Mouse (Mus musculus) kidney, adult 11 months (tissue): ENCODE results near the gene Cxxc4.
"Not testable (repeated sequence)": the region's sequence is repeated elsewhere in the genome, so short reads cannot be mapped to it uniquely, and the experiment has no call there.

Source experiments
- DNase-seq: peaks from one replicate; pipeline ENCODE4 v3.0.0; 2022

The Cxxc4 gene

GRCm38 (mm10) chr3:134236414-134237112, at the start of gene Cxxc4:
Gene Cxxc4 (plus strand): TSS chr3:134236484.
- DNase-seq, result no peak

- no peak for DNase-seq
These were observed 47.0 kb upstream of the Cxxc4 start for GRCm38 (mm10) chr3:134188979-134189946.

GRCm38 (mm10) chr3:134190046-134190445, 46.2 kb upstream of the Cxxc4 start:
- DNase-seq, result no peak

DNA sequence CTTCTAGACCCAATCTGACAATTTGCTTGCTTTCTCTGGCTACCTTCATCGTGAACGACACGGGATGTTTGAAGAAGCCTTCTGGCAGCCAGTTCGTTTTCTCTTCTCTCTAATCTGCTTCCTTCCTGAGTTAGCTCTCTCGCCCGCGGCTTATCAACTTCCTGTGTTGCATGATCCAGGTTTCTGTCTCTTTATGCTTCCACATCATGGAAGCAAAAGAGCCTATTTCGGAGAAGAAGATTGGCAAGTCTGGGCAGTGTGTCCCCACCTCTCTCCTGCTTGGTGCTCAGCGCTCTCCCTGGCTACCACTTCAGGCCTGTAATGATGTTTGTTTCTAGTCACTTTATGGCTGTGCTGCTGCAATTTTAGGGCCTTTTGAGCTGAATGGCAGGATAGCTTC, 36.4 kb upstream of the Cxxc4 start:
- DNase-seq, result no peak

DNA sequence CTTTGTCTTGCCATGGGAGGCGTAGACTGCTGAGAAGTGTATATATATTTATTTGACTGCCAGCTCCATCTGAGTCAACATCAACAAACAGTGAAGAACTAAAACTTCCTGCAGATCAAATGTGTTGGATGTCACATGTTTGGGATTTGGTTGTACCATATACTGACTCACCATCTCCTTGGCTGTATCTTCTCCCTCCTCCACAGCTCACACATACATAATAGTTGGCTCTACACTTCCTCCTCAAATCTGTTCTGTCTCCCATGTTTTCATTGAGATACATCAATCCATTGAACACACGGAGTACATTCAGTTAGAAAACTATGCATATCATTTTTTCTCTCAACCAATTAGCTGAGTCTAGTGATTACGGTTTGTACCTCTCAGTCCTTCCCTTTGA, 29.7 kb upstream of the Cxxc4 start:
- no peak for DNase-seq

DNA sequence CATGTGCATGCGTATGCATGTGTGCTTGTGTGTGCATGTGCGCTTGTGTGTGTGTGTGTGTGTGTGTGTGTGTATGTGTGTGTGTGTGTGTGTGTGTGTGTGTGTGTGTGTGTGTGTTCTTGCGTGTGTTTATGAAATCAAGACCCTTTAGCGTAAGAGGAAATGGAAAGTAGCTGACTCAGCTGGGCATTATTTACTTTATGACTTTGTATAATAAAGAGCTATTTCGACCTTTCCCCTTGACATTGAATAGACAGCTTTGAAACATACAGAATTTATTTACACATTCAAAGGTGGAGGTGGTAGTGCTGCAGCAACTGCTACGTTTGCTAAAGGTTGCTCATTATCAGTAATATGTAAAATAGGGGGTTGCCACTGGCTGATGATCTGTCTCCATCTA, 25.3 kb upstream of the Cxxc4 start:
- no peak for DNase-seq

DNA sequence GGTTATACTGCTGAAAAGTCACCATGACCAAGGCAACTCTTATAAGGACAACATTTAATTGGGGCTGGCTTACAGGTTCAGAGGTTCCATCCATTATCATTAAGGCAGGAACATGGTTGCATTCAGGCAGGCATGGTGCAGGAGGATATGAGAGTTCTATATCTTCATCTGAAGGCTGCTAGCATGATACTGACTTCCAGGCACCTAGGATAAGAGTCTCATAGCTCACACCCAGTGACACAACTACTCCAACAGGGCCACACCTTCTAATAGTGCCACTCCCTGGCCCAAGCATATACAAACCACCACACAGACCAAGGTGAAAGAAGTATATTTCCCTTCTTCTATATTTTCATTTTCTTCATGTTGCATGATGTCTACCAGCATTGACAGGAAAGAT, 16.4 kb upstream of the Cxxc4 start:
- not testable (repeated sequence) for DNase-seq

- DNase-seq, result no peak
These were observed 15.3 kb upstream of the Cxxc4 start for GRCm38 (mm10) chr3:134221002-134221401.

DNA sequence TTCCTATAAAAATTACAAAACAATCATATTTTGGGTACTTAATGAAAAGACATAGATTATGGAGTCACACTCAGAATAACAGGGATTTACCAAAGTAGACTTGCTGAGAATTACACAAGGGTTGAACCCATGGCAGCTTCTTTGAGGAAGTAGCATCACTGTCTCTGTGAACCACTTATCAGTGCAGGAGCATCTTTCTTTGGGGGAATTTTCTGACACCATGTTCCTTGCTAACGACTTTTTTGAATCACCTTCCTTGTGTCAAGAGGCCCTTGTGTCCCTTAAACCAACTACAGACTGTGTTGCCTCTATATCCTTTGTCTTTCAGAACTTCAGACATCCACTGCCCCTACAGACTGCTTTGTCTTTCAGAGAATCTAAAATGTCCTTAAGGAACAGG, 13.7 kb upstream of the Cxxc4 start:
- no peak for DNase-seq

DNA sequence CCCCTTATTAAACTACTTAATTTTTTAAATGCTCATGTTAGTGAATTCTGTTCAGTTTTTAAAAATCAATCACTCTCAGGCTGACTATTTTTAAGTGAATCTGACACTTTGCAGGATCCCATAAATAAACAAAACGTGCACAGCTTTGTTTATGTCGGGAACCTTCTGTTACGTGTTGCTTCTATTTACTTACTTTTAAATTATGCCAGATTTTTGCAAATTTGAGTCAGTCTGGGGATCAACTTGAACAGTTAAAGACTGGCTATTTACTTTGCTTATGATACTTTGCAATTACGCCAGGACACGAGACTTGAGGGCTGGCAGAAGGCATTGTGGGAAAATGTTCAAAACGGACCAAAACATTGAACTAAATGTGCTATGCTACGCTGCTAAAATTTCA, 12.3 kb upstream of the Cxxc4 start:
- DNase-seq, result no peak

DNA sequence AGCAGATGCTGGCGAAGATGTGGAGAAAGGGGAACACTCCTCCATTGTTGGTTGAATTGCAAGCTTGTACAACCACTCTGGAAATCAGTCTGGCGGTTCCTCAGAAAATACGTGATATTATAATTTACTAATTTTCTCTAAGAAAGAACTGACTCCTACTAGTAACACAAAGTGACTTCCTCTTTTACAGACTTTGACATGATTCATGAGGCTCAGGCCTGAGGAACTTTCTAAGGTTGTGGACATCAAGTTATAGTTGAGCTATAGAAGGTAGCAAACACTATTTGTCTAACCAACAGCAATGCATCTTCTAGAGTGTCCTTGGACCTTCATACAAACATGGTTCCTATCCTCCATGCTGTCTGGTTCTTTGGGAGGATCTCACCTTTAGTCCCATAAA, 10.4 kb upstream of the Cxxc4 start:
- no peak for DNase-seq

DNA sequence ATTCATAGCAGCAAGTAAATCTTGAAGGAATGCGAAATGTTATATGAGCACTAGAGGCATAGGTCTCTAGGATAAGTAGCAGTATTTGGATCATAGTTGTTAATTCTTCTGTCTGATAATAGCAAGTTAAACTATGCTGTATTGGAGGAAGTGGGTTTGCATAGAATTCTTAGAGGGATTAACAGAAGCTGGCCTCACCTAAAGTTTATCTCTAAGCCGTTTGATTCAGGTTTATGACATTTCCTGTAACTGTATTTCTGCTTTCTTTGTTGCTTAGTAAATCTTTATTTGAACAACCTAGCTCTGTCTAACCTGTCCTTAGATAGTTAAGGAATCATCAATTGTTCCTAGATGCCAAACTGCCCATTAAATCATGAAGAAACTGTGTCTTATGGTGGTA, 3.5 kb upstream of the Cxxc4 start:
- no peak for DNase-seq

- peak; percentile 46 for DNase-seq
These were observed 532 bp upstream of the Cxxc4 start for GRCm38 (mm10) chr3:134235491-134236413.

DNA sequence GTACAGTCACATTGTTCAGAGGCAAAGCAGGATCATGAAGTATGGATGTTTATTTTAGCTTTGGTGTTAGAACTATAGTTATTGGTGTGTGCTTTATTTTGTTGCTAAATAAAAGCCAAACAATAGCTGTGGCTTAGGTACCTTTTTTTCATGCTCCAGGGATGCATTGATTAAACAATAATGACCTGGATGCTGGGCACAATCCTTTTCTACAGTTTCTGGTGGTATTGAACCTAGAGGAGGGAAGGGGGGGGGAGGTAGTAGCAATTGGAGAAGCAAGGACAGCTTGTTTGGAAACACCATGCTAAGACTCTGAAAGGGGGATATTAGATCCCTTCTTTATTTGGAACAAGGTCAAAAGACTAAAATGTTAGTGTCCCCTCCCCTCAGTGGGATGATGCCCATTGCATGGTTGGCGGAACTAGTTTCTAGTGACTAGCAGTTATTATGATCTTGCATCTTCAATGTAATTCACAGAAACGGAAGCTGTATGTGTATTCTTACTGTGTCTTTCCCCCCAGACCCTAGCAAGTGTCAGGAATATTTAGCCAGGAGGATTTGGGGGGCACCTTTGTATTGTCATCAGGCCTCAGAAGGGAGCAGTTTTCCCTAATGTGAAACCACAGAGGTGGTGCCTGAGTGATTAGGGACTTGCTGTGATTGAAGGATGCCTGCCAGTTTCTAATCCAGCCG, 975 bp downstream of the Cxxc4 start:
- DNase-seq, result no peak

- no peak for DNase-seq
These were observed 2.5 kb downstream of the Cxxc4 start for GRCm38 (mm10) chr3:134238621-134239310.

DNA sequence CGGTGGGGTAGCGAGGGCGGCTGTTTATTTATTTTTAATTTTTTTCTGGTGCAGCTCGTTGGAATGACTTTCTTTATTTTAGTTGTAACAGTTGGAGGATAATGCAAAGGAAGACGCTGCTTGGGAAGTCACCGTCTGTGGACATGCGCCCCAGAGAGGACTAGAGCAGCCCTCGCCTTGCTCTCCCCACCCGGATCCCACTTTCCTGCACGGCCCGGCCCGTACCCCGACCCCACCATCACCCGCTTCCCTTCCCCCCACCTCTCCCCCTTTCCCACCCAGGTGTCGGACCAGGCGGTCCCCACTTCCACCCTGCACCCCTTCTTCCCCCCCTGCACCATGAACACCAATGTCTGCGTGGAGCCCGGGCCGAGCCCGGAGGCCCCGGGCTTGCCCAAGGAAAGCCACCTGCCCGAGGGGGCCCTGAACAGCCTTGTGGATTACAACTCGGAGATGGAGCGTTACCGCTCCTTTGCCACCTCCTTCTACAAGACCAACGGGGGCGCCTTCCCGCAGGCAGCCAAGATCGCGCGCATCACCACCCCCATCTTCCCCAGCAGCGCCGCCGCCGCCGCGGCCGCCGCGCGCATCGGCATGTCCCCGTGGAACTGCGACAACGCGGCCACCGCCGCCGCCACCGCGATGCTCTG, 3.2 kb downstream of the Cxxc4 start:
- DNase-seq, result peak; percentile 5

GRCm38 (mm10) chr3:134239971-134240717, 3.9 kb downstream of the Cxxc4 start:
- peak; percentile 28 for DNase-seq

GRCm38 (mm10) chr3:134240718-134241025, 4.4 kb downstream of the Cxxc4 start:
- DNase-seq, result no peak

DNA sequence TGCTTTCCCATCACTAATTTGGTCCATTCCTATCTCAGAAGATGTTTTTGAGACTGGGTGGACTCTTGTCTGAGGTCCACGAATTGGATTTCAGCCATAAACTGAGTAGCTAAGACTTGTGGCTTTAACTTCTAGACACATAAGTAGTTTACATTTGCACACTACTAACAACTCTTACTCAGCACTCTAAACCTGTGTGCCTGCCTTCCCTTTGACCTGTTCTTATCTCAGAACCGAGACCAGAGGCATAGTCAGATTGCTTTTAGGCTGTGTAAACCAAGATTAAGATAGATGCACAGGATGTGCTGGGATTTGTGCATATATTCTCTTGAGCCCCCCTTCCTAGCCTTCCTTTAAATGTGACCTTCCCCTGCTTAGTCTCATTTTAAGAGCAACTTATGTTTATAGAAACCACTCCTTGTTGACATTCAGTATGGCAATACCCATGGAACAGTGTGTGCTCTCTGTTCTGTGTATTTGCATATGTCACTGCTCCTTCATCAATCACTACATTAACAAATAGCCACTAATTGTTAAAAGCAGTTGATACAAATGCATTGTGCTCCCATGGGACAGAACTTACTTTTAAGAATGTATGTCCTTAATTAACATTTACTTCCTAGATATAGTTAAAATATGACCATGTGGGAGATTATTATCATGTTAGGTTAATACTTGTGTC, 7.0 kb downstream of the Cxxc4 start:
- DNase-seq, result no peak

DNA sequence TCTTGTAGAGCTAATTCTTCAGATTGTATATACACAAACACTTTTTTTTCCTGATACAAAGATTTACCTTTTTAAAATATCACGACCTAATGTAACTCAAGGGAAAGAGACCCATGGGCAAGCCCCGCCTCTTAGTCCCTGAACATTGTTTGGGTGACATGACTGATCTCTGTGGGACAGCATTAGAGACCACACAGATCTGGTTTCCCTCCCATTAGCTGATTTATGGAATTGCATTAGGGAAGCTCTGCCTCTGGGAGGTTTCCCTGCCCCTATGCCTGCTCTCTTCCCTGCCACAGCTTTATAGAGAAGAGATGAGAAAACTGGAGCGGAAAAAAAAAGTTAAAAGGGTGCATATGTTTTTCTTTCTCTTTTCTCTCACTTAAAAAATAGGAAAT, 7.6 kb downstream of the Cxxc4 start:
- DNase-seq, result no peak
